Mouse (Mus musculus) liver, embryonic 12.5 days (tissue): Measurements from ENCODE around the gene Naa60. TPM values are rescaled to one million over a fixed set of nuclear protein-coding genes. Genes with fewer than 3 reads are reported as not detected.
A peak's percentile ranks its signal among the peaks of the same experiment; 100 is the strongest.

ENCODE experiments used
- ATAC-seq: fragments of 200-750 bp; cut with Nextera tagmentation; 2 replicates; pipeline ENCODE4 v1.8.0; 2017; ENCODE audit warnings: moderate number of reproducible peaks, mild to moderate bottlenecking, moderate library complexity
- H3K27ac ChIP-seq: fragments of 300-500 bp; sonication (generic); 2 replicates; pipeline ENCODE4 v1.5.1; 2016; ENCODE audit warnings: mild to moderate bottlenecking
- H3K27me3 ChIP-seq: fragments of 300-500 bp; sonication (generic); replicated peaks from 2 replicates; pipeline ENCODE4 v1.6.1; 2016; ENCODE audit warnings: mild to moderate bottlenecking, moderate library complexity
- H3K36me3 ChIP-seq: fragments of 300-500 bp; sonication (generic); 2 replicates; pipeline ENCODE4 v1.6.1; 2016; ENCODE audit warnings: mild to moderate bottlenecking, moderate library complexity
- H3K4me1 ChIP-seq: fragments of 300-500 bp; sonication (generic); 2 replicates; pipeline ENCODE4 v1.6.1; 2016
- H3K4me2 ChIP-seq: fragments of 300-500 bp; sonication (generic); 2 replicates; pipeline ENCODE4 v1.6.1; 2016; ENCODE audit warnings: mild to moderate bottlenecking, moderate library complexity
- H3K4me3 ChIP-seq: fragments of 300-500 bp; sonication (generic); 2 replicates; pipeline ENCODE4 v1.5.1; 2016; ENCODE audit warnings: mild to moderate bottlenecking, moderate library complexity
- H3K9ac ChIP-seq: fragments of 300-500 bp; sonication (generic); 2 replicates; pipeline ENCODE4 v1.6.1; 2016; ENCODE audit warnings: mild to moderate bottlenecking, moderate library complexity
- H3K9me3 ChIP-seq: fragments of 300-500 bp; sonication (generic); replicated peaks from 2 replicates; pipeline ENCODE4 v1.6.1; 2016; ENCODE audit warnings: mild to moderate bottlenecking, moderate library complexity
- WGBS: fragments of 180-500 bp; shearing (Covaris S2); methylation state at CpG from one replicate; pipeline ENCODE4 v1.1.7; 2016; ENCODE audit not compliant: insufficient replicate concordance; 5-methylcytosine and 5-hydroxymethylcytosine counted together
- microRNA-seq: library from miRNA; unstranded; fragments of <30 nt; microRNA quantifications from one replicate; pipeline ENCODE4, GENCODE M21; 2017
- polyA plus RNA-seq: library from polyadenylated mRNA; unstranded; fragments of >200 nt; fragmentation: Nextera tagmentation; extraction: Ambion mirVana; gene quantifications from 2 replicates; pipeline ENCODE4 v1.2.1, GENCODE M21; 2016

Gene Naa60
- polyA plus RNA-seq, 1 experiment from 2014 or later: 28.1 TPM

GRCm38 (mm10) chr16:3934091-3934490 lies 61.9 kb downstream of the Naa60 start:
- H3K27ac ChIP-seq: no peak overlapping the region
- no peaks in the 10 kb centered on the region for H3K4me1 ChIP-seq
- no peak for ATAC-seq
- H3K27me3 ChIP-seq: no peaks in the 10 kb centered on the region
- no peaks in the 10 kb centered on the region for H3K9me3 ChIP-seq
- peaks cover 83% of the 10 kb centered on the region for H3K36me3 ChIP-seq
- 43% methylated on average over 1 of the region's 1 CpGs for WGBS
- no peak overlapping the region for H3K9ac ChIP-seq
- H3K4me3 ChIP-seq: no peak overlapping the region
- H3K4me2 ChIP-seq: no peak overlapping the region

- Histone ChIP-seq H3K9me3 (no peaks in the 10 kb centered on the region), H3K4me1 (no peaks in the 10 kb centered on the region), H3K36me3 (peaks cover 83% of the 10 kb centered on the region), H3K27ac (no peak overlapping the region), H3K9ac (no peak overlapping the region), H3K27me3 (no peaks in the 10 kb centered on the region), H3K4me3 (no peak overlapping the region), H3K4me2 (no peak overlapping the region)
- WGBS: 70% methylated on average over 4 of the region's 4 CpGs
- 0 out of 2 replicates have a peak, but pooled peaks have one; percentile 13 for ATAC-seq
Observed at GRCm38 (mm10) chr16:3934701-3935100, 62.5 kb downstream of the Naa60 start.

GRCm38 (mm10) chr16:3951141-3951540 lies 79.0 kb downstream of the Naa60 start:
- H3K9me3 ChIP-seq: no peaks in the 10 kb centered on the region
- no peak overlapping the region for H3K4me2 ChIP-seq
- H3K27me3 ChIP-seq: no peaks in the 10 kb centered on the region
- H3K9ac ChIP-seq: no peak overlapping the region
- WGBS: 75% methylated on average over 1 of the region's 1 CpGs
- no peaks in the 10 kb centered on the region for H3K36me3 ChIP-seq
- H3K4me1 ChIP-seq: no peaks in the 10 kb centered on the region
- H3K27ac ChIP-seq: no peak overlapping the region
- H3K4me3 ChIP-seq: no peak overlapping the region
- ATAC-seq: no peak

Small RNA genes lying within 50 kb of the gene (microRNA-seq; reads per million reads assigned to microRNA genes)
- not detected for gene Gm23493

Other genes with a start within 250 kb of the Naa60 start
- gene Mefv, start 154.3 kb upstream of the Naa60 start, polyA plus RNA-seq: 0.11 TPM in 1 of 2 replicates, not detected in the other
- 23.3 and 24.7 TPM in 2 replicates for gene Zfp263, start 128.3 kb upstream of the Naa60 start, polyA plus RNA-seq
- not detected in 2 replicates for gene Olfr15, start 41.5 kb upstream of the Naa60 start, polyA plus RNA-seq
- gene Zfp174, start 25.1 kb upstream of the Naa60 start, polyA plus RNA-seq: 0.38 and 0.41 TPM in 2 replicates
- gene Zfp597, start 12.2 kb downstream of the Naa60 start, polyA plus RNA-seq: 3.0 and 3.2 TPM in 2 replicates
- 0.81 and 1.2 TPM in 2 replicates for gene Gm20695, start 12.3 kb downstream of the Naa60 start, polyA plus RNA-seq
- gene 1700037C18Rik, start 36.3 kb downstream of the Naa60 start, polyA plus RNA-seq: 3.1 and 3.9 TPM in 2 replicates
- 12.4 and 12.5 TPM in 2 replicates for gene Cluap1, start 36.4 kb downstream of the Naa60 start, polyA plus RNA-seq
- 0.38 and 0.55 TPM in 2 replicates for gene Nlrc3, start 104.3 kb downstream of the Naa60 start, polyA plus RNA-seq
- gene Slx4, start 131.4 kb downstream of the Naa60 start, polyA plus RNA-seq: 14.0 and 16.5 TPM in 2 replicates
- gene Dnase1, start 164.6 kb downstream of the Naa60 start, polyA plus RNA-seq: 2.1 and 3.2 TPM in 2 replicates
- gene Trap1, start 205.5 kb downstream of the Naa60 start, polyA plus RNA-seq: 99.4 and 104 TPM in 2 replicates